Mouse (Mus musculus) embryonic facial prominence, embryonic 11.5 days (tissue): ENCODE results near the gene Enpp6. TPM values are rescaled to one million over a fixed set of nuclear protein-coding genes. Genes with fewer than 3 reads are reported as not detected.

ENCODE experiments used
- ATAC-seq: fragments of 200-750 bp; cut with Nextera tagmentation; replicated peaks from 2 replicates; pipeline ENCODE4 v1.8.0; 2017; ENCODE audit warnings: low read depth; ENCODE audit not compliant: insufficient number of reproducible peaks, low FRiP score, low TSS enrichment
- DNase-seq: peaks from one replicate; pipeline ENCODE4 v3.0.0-alpha.2; 2015; ENCODE audit warnings: low spot score
- H3K27ac ChIP-seq: fragments of 300-500 bp; sonication (generic); replicated peaks from 2 replicates; pipeline ENCODE4 v1.5.1; 2014; ENCODE audit warnings: mild to moderate bottlenecking, low read depth, low read length, control low read depth
- H3K27me3 ChIP-seq: fragments of 300-500 bp; sonication (generic); 2 replicates; pipeline ENCODE4 v1.6.1; 2014; ENCODE audit warnings: mild to moderate bottlenecking, low read length, moderate library complexity, mixed read lengths; ENCODE audit not compliant: control insufficient read depth, insufficient read depth
- H3K36me3 ChIP-seq: fragments of 300-500 bp; sonication (generic); replicated peaks from 2 replicates; pipeline ENCODE4 v1.6.1; 2014; ENCODE audit warnings: low read depth, mild to moderate bottlenecking, low read length, moderate library complexity, mixed read lengths; ENCODE audit not compliant: control insufficient read depth, insufficient read depth
- H3K4me1 ChIP-seq: fragments of 300-500 bp; sonication (generic); 2 replicates; pipeline ENCODE4 v1.6.1; 2014; ENCODE audit warnings: low read length, mixed read lengths; ENCODE audit not compliant: control insufficient read depth, insufficient read depth
- H3K4me2 ChIP-seq: fragments of 300-500 bp; sonication (generic); 2 replicates; pipeline ENCODE4 v1.6.1; 2014; ENCODE audit warnings: low read depth, mild to moderate bottlenecking, control low read depth, low read length, moderate library complexity
- H3K4me3 ChIP-seq: fragments of 300-500 bp; sonication (generic); 2 replicates; pipeline ENCODE4 v1.5.1; 2014; ENCODE audit warnings: low read depth, low read length, control low read depth
- H3K9ac ChIP-seq: fragments of 300-500 bp; sonication (generic); replicated peaks from 2 replicates; pipeline ENCODE4 v1.6.1; 2014; ENCODE audit warnings: mild to moderate bottlenecking, control low read depth, low read length
- H3K9me3 ChIP-seq: fragments of 300-500 bp; sonication (generic); replicated peaks from 2 replicates; pipeline ENCODE4 v1.6.1; 2016; ENCODE audit warnings: mild to moderate bottlenecking, low read length, inconsistent platforms, mixed read lengths; ENCODE audit not compliant: control insufficient read depth
- WGBS: fragments of 180-500 bp; shearing (Covaris S2); extraction: QIAGEN DNeasy Blood & Tissue Kit; methylation state at CpG from one replicate; pipeline ENCODE4 v1.1.7; 2014; 5-methylcytosine and 5-hydroxymethylcytosine counted together
- polyA plus RNA-seq: library from polyadenylated mRNA; unstranded; fragments of >200 nt; fragmentation: Nextera tagmentation; extraction: Ambion mirVana; gene quantifications from 2 replicates; pipeline ENCODE4 v1.2.1, GENCODE M21; 2014

The Enpp6 gene
- polyA plus RNA-seq, 1 experiment from 2014 or later = 0.21 TPM

GRCm38 (mm10) chr8:47006785-47007184 is 20.1 kb downstream of the Enpp6 start:
- Histone ChIP-seq H3K9me3 (no peaks in the 10 kb centered on the region), H3K36me3 (no peaks in the 10 kb centered on the region), H3K27me3 (no peaks in the 10 kb centered on the region), H3K4me3 (no peak overlapping the region), H3K4me1 (no peaks in the 10 kb centered on the region), H3K4me2 (no peak overlapping the region), H3K9ac (no peak overlapping the region), H3K27ac (no peak overlapping the region)
- ATAC-seq (no peak), DNase-seq (no peak)
- 64% methylated on average over 9 of the region's 9 CpGs for WGBS

DNA sequence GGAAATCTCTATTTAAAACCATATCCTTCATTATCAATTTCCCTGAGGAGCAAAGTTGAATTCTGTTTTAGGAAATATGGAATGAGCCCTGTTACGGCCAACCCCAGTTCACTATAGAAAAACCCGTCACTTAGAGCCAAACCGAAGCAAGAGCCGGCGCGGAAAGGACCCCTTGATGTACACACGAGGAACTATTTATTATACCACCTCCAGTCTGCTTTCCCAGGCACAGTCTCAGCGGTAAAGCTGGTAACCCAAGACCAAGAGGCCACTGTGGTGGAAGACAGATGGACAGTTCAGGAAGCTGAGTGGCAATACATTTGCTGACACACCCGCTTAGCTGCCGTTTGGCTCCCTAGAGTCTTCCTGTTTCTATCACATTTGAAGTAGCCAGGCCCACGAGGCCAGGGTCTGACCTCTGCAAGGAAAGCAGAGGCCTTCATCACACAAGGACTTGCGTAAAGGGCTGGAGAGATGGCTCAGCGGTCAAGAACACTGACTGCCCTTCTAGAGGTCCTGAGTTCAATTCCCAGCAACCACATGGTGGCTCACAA is 21.6 kb downstream of the Enpp6 start:
- Histone ChIP-seq H3K4me3 (no peak overlapping the region), H3K4me2 (no peak overlapping the region), H3K27ac (no peak overlapping the region), H3K4me1 (no peaks in the 10 kb centered on the region), H3K9me3 (no peaks in the 10 kb centered on the region), H3K27me3 (no peaks in the 10 kb centered on the region), H3K36me3 (no peaks in the 10 kb centered on the region), H3K9ac (no peak overlapping the region)
- WGBS = 80% methylated on average over 13 of the region's 13 CpGs
- DNase-seq = no peak
- ATAC-seq = no peak

- WGBS = 41% methylated on average over 13 of the region's 13 CpGs
- H3K4me2 ChIP-seq = no peak overlapping the region
These were observed 29.7 kb downstream of the Enpp6 start for GRCm38 (mm10) chr8:47016268-47016946.

GRCm38 (mm10) chr8:47021135-47021555 is 34.5 kb downstream of the Enpp6 start:
- WGBS = 70% methylated on average over 8 of the region's 8 CpGs
- H3K4me1 ChIP-seq = no peaks in the 10 kb centered on the region
- H3K9me3 ChIP-seq = no peaks in the 10 kb centered on the region
- H3K27me3 ChIP-seq = no peaks in the 10 kb centered on the region
- no peak for ATAC-seq
- no peak overlapping the region for H3K4me2 ChIP-seq
- H3K27ac ChIP-seq = no peak overlapping the region
- no peaks in the 10 kb centered on the region for H3K36me3 ChIP-seq
- H3K9ac ChIP-seq = no peak overlapping the region
- H3K4me3 ChIP-seq = no peak overlapping the region
- peak; percentile 24 for DNase-seq

More at GRCm38 (mm10) chr8:47016268-47016946, 29.7 kb downstream of the Enpp6 start:
- no peaks in the 10 kb centered on the region for H3K27me3 ChIP-seq
- H3K9ac ChIP-seq = no peak overlapping the region
- no peak overlapping the region for H3K4me3 ChIP-seq
- H3K27ac ChIP-seq = no peak overlapping the region
- no peaks in the 10 kb centered on the region for H3K36me3 ChIP-seq
- DNase-seq (peak; percentile 88), ATAC-seq (0 out of 2 replicates have a peak, but pooled peaks have one; percentile 67)
- H3K9me3 ChIP-seq = no peaks in the 10 kb centered on the region
- H3K4me1 ChIP-seq = no peaks in the 10 kb centered on the region

DNA sequence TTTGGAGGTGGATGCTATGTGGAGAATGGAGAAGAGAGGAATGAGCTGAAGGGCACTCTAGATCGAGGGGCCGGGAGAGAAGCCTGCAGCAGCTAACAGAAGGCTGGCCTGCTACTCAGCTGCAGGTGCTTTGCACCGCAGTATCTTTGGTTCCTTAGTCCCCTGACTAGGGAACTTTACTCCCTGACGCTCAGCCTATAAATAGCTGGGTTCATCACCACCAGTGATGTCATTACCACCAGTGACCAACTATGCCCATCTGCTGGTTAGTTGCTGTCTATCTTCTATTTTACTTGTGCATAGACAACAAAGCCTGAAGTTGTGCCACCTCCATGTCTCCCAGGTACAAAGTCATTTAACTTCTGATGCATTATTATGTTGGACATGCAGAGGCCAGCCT is 37.9 kb downstream of the Enpp6 start:
- H3K36me3 ChIP-seq = no peaks in the 10 kb centered on the region
- H3K4me2 ChIP-seq = no peak overlapping the region
- H3K9ac ChIP-seq = no peak overlapping the region
- no peaks in the 10 kb centered on the region for H3K27me3 ChIP-seq
- H3K9me3 ChIP-seq = no peaks in the 10 kb centered on the region
- H3K27ac ChIP-seq = no peak overlapping the region
- no peaks in the 10 kb centered on the region for H3K4me1 ChIP-seq
- H3K4me3 ChIP-seq = no peak overlapping the region
- WGBS = 90% methylated on average over 4 of the region's 4 CpGs
- DNase-seq (no peak), ATAC-seq (no peak)

DNA sequence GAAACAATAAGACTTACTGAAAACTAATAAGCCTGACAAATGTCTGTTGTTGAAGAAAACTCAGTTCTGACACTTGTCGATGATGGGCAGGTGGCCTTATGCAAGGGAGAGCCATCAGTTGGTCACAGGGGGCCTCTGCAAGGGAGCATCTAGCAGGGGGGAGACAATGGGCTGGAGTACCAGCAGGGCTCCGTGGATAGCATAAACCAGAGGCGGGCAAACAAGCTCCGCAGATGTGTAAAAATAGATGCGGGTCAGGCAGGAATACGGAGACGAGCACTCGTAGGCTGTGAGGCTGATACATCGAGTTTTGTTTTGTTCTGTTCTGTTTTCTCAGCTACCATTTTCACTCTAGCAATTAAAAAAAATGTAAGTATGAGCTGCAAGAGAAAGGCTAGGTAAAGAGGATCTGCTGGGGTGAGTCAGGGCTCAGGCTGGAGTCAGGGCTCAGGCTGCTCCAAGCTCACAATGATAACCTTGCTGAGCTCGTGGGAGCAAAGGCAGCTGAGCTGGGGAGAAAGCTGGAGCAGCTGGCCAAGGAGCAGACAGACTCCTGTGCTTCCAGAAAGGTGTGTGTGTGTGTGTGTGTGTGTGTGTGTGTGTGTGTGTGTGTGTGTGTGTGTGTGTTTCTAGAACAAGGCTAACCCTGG is 40.3 kb downstream of the Enpp6 start:
- Histone ChIP-seq H3K36me3 (no peaks in the 10 kb centered on the region), H3K27me3 (no peaks in the 10 kb centered on the region), H3K4me3 (no peak overlapping the region), H3K4me2 (no peak overlapping the region), H3K4me1 (no peaks in the 10 kb centered on the region), H3K9me3 (no peaks in the 10 kb centered on the region), H3K27ac (no peak overlapping the region), H3K9ac (no peak overlapping the region)
- 77% methylated on average over 10 of the region's 10 CpGs for WGBS
- DNase-seq (no peak), ATAC-seq (no peak)

DNA sequence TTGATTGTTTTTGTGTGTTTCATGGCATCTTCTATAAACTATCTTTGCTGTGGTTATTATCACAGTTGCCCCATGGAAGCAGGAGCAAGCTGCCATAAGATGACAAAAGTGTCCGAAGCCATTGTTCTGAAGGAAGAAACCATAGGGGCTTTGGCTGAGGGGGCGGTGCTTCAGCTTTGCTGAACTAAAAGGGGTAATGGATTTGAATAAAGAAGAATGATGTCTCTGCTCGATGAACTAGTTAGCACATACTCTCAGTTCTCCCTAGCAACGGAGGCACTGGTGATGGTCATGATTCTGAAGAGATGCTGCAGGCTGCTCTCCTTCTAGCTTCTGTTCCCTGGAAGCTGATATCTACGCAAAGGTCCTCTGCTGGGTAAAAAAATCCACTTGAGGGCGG is 41.8 kb downstream of the Enpp6 start:
- H3K27me3 ChIP-seq = no peaks in the 10 kb centered on the region
- DNase-seq = no peak
- H3K4me1 ChIP-seq = no peaks in the 10 kb centered on the region
- H3K4me3 ChIP-seq = no peak overlapping the region
- WGBS = 73% methylated on average over 6 of the region's 6 CpGs
- no peak overlapping the region for H3K4me2 ChIP-seq
- no peak overlapping the region for H3K27ac ChIP-seq
- no peaks in the 10 kb centered on the region for H3K9me3 ChIP-seq
- no peak overlapping the region for H3K9ac ChIP-seq
- ATAC-seq = no peak
- H3K36me3 ChIP-seq = no peaks in the 10 kb centered on the region

DNA sequence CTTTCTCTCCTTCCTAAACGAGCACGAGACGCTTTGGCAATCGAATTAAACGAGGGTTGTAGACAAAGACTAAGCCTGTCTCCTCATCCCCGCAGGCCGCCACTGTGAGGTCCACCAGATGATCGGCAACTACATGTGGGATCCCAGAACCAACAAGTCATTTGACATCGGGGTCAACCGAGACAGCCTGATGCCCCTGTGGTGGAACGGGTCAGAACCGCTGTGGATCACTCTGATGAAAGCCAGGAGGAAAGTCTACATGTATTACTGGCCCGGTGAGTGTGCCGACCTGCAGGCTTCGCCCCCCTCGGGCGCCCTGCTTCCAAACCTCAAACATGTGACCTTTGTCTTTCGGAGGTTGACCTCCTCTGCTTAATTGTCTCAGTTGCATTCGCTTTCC is 43.6 kb downstream of the Enpp6 start:
- no peaks in the 10 kb centered on the region for H3K4me1 ChIP-seq
- no peak for DNase-seq
- ATAC-seq = no peak
- H3K27ac ChIP-seq = no peak overlapping the region
- no peak overlapping the region for H3K4me2 ChIP-seq
- H3K4me3 ChIP-seq = no peak overlapping the region
- WGBS = 85% methylated on average over 19 of the region's 19 CpGs
- no peaks in the 10 kb centered on the region for H3K9me3 ChIP-seq
- H3K36me3 ChIP-seq = no peaks in the 10 kb centered on the region
- no peaks in the 10 kb centered on the region for H3K27me3 ChIP-seq
- no peak overlapping the region for H3K9ac ChIP-seq
